Mouse (Mus musculus) left cerebral cortex, adult 11 months (tissue): ENCODE measurements around the gene Hdac9.

Experiments used
- DNase-seq: peaks from one replicate; pipeline ENCODE4 v3.0.0; 2022; ENCODE audit warnings: low spot score

Gene Hdac9

DNA sequence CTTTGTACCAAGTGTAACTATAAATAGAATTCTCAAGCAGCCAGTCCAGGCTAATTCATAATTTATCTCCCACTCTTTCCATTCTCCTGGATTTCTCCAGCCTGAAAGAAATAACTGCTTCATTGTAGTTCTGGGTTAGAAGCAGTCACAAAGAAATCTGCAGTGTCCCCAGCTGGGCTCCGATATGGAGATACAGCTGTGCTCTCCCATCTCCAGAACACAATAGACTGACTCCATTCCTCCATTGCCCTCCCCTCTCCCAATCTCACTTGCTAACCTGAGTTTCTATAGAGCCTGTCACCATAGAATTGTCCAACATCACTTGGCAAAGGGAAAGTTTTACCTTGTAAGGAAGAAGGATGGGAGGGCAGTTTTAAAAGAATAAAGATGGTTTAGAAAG, 218.9 kb downstream of the Hdac9 start:
- DNase-seq: no peak

DNA sequence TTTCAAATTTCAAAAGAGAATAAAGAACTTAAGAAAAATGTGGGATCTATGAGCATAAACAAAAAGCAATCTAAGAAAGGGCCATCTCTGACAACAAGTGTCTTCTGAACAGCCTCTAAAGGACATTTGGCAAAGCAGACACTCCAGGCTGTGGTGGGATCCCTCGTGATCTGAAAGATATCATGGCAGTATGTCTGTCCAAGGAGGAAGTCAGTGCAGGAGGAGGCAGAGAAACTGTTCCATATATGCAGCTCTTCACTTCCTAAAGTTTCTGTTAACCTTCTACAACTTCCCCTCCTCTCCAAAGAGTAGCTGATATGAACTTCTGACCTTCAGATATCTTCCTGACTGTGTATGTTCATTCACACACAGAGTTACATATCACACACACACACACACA, 220.2 kb downstream of the Hdac9 start:
- DNase-seq: no peak

DNA sequence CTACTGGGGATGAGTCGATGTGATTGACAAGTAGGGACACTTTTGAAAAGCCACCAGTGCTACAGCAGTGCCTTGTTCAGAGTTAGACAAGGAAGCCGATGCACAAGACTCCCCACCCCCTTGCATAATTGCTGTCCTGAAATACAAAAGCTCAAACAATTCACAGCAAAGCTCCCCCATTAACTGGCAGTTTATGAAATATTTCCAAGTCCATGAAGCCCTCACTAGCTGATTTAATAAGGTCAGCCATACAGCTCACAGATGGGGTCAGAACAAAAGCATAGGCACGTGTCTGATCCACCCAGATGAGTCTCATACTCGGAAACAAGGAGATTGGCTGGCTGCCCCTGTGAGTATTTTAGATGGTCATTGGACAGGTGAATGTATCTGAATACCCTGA, 228.0 kb downstream of the Hdac9 start:
- no peak for DNase-seq

DNA sequence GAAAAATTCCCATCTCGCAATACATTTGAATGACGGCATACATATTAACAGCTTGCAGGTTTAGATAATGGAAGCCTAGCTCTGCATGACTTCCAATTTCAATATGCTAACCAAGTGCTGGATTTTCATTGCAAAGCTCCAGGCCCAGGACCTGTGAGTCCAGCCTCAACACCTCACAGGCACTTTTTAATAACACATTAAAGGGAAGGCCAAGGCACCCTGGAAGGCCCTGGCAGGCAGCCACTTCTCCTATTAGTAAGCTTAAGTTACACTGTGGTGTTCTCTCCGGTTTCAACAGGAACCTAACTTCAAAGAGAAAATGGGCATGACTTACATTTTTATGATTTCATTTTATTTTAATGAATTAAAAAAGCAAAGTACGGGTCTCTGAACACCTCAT, 233.5 kb downstream of the Hdac9 start:
- DNase-seq: no peak

DNA sequence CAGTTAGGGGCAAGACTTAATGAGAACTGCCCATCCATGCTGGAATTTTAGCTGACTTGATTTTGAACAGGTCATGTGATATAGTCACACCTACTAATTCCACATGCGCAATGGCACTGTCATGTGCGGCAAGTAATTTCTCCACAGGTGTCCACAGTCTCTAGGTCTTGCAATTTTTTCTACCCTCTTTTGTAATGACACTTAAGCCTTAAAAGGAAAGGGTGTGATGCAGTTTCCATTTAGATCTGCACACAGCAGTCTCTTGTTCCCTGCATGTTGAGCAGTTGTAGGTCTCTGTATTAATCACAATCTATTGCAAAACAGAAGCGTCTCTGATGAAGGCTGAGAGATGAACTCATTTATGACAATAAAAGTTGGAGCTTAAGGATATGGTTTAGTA, 234.2 kb downstream of the Hdac9 start:
- no peak for DNase-seq

DNA sequence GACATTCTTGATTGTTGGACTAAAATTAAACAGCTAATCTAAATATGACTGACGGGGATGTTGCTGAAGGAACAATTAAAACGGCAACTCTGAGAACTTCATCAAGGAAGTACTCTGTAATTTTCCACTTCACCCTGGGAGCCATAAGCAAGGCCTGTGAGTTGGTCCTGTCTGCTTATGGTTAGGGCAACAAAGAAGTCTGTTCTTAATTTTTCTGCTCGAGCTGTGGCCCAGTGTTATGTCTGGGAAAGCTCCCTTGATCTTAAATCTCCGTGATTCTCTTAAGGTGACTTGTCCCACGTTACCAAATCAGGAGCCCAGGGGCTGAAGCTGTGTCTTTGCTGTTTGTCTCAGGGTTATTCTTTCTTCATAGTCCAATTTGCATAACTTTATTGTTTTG, 236.3 kb downstream of the Hdac9 start:
- no peak for DNase-seq

DNA sequence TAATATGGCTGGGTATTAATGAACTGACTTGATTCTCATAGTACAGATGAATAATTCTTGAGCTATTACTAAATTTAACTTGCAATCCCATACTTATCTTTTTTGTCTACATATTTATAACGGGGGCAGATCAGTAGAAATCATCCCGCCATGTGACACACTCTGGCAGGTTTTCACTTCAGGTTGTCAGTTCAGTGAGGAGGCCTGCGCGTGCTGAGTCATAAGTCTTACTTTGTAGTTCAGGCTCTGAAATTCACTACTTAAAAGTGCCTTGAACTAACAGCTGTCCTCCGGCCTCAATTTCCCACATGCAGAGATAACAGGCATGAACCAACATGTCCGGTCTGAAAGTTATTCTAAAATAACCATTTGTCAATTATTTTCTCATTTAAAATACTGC, 239.8 kb downstream of the Hdac9 start:
- no peak for DNase-seq

DNA sequence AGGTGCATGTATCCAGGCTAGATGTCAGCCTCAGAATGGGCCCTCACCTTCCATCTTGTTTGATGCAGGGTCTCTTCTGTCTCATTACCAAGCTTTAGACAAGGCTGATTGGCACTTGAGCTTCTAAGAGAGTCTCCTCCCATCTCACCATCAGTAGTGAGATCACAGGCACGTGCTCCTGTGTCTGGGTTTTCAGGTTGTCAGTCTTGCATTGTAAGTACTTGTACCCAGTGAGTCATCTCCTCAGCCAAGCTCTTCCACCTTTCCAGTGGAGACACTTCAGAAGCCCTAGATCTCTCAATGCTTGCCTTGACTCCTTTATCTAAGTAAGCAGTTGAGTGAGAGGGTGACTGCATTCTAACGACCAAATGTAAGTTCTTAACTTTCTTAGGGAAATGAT, 242.7 kb downstream of the Hdac9 start:
- no peak for DNase-seq

DNA sequence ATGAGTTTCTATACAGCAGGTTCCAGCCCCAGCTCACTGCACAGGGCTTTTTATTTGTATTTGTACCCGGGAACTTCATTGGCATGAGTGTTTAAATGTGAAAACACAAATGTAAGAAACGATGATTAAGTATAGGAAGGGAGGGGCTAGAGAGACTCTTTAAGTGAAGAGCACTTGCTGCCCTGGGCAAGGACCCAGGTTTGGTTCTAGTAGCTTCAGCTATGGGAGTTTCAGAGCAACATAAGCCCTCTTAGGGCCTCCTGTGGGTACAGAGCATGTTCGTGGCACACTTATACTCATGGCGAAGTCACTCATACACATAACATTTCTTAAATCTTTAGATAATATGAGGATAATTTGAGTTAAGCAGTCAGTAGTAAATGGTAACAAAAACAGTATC, 243.4 kb downstream of the Hdac9 start:
- no peak for DNase-seq

DNA sequence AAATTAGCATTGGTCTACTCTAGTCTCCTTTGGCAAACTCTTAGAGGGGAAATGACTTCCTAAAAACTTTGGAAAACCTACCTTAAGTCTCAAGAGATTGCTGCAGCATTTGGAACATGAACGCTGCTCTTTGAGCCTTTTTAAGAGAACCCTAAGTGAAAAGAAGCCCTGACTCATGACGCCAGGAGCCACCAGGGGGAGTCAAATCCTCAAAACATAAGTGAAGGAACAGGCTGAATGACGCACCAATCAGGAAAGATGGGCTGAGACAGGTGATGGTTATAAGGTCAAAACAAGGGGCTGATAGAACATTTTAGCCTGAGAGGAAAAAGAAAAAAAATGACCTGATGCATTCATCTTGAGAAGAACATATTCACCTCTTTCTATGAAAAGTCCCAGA, 252.1 kb downstream of the Hdac9 start:
- DNase-seq: peak; percentile 68

DNA sequence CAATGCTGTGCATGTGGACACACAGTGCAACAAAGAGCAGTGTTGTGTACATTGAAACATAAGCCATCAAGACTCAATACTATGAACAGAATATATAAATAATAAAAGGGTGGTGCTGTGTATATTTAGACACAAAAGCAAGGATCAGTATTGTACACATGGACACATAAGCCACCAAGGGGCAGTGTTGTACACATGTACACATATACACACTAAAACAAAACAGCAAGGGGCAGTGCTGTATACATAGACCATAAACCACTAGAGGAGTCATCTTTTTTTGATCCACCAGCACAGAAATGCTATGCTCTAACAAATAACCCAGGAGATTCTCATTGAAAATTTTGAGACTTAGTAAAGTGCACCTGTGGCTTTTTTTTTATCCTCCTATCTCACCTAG, 255.5 kb downstream of the Hdac9 start:
- DNase-seq: no peak

DNA sequence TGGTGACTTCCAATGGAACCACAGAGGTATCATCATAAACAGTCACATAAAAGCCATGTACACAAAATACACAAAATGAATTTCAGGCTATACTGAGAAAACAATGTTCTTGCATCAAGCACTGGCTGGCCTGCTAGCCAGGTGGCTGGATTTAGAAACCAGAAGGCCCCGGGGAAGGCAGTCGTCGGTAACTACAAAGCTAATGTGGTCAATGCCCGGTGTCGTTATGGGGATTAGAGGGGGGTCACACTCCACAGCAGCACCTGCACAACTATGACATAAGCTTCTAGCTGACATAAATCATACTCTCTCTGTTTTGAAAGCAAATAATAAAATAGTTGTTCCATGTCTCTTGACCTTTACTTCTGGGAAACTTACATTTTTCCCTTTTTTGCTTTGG, 256.9 kb downstream of the Hdac9 start:
- no peak for DNase-seq

DNA sequence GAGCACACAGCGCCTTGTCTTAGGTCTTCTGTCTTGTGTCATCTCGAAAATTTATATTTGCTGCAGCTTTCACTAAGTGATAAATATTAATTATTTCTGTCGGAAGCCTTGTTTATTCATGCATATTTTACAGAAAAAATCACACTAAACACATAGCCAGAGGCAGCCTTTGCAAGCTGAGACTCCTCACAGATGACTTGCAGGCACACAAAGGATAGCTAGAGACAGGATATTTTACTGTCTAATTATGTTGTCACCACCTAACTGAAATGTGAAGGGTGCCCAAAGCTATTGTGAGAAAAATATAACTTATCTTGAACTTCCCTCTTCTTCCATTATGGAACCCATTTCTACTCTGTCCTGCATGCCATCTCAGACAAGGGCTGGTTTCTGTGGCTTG, 258.3 kb downstream of the Hdac9 start:
- no peak for DNase-seq

DNA sequence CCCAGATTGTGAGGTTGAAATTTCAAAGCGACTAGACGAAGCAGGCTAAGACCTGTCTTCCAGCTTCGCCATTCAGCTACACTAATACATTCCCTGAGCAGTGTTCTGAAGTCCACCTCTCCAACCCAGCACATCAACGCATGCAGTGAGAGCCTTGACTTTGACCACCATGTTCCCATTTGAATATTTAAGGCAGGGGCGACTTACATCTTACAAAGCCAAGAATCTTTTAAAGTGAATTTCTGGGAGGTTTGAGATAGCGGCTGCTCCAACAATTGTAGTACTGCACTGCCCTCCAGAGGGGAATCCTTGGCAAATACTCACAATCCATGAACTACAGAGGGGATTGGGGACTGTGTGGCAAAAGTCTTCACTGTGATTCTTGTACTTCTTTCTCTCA, 258.8 kb downstream of the Hdac9 start:
- peak; percentile 31 for DNase-seq

DNA sequence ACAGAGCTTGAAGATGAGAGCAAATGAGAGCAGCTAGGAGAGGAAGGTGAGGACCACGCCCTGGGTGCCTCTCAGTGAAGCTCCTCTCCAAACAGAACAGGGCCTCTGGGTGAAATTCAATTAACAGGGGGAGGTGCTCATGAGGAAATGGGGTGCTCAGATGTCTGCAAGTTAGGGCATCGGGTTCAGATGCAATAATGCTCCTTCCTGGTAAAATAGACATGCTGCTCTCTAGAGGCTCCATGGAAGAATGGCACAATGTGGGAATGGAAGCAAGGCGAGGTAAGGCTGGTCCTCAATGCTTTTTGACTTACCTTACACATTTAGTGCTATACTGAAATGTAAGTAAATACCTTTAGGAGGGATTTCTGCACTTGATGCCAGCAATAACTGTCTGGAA, 263.3 kb downstream of the Hdac9 start:
- no peak for DNase-seq

DNA sequence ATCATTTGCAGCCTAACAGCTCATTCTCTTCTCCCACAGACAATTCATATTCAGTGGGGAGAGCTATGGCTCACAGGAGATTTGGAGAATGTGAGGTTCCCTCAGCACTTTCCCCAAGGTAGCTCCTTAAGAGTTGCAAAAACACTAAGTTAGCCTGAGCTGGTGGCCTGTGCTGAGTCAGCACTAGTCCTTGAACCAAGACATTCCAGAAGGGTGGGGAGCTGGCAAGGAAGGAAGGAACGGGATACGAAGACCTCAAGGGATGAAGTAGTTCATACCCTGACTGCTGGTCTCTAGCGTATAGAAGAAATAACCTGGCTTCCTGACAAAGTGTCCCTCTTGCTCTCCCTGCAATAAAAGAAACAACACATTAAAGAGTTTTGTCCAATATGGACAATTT, 268.1 kb downstream of the Hdac9 start:
- no peak for DNase-seq

DNA sequence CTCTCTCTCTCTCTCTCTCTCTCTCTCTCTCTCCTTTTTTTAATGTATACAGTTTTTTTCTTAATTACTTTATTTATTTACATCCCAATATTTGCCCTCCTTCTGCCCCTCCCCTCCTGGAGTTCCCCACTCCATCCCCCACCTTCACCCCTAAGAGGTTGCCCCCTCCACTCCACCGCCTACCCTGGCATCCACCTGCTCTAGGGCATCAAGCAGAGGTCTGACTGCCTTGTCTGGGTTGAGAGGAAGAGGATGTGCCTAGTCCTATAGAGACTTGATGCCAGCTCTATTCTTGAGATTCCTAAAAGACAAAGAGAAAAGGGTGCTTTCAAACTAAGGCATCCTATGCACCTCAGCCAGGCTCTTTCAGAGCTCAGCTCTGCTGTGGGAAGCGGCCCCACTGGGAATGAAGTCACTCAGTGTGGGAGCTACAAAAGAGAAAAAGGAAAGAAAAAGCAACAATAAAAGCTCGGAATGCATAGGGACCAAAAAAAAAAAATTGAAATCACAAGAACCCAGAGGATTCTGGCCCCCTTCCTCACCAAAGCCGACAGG, 275.1 kb downstream of the Hdac9 start:
- no peak for DNase-seq

DNA sequence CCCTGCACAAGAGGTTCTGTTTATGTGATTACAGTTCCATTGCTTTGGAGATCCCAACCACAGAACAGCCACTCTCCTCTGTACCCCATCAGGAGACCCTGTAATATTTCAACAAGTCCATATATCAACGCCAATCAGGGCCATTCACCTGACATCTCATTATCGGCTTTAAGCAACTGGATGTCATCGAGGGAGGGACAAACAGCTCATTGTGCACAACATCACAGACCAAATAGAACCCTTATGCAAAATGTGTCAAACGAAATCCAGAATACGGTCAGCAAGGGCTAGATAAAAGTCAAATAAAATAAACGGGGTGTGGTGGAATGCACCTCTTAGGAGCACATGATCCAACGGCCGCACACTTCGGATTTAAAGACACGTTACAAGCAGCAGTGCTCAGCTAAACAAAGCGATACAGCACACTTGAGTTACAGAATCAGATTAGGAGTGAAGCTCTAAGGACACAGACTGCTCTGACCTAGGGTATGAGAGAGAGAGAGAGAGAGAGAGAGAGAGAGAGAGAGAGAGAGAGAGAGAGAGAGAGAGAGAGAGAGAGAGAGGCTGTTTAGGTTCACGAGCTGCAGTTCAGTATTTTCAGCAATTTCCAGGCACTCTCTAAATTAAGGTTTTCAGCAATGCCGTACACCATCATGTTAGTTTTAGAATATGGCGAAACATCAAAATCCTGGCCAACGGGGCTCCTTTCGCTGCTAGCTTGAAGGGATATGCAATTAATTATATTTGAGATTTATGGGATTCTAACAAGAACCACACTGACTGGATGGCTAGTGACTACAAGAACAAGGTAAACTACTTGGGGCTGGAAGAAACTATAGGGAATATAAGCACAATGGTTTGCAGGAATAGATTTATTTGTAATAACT, 279.4 kb downstream of the Hdac9 start:
- DNase-seq: no peak

DNA sequence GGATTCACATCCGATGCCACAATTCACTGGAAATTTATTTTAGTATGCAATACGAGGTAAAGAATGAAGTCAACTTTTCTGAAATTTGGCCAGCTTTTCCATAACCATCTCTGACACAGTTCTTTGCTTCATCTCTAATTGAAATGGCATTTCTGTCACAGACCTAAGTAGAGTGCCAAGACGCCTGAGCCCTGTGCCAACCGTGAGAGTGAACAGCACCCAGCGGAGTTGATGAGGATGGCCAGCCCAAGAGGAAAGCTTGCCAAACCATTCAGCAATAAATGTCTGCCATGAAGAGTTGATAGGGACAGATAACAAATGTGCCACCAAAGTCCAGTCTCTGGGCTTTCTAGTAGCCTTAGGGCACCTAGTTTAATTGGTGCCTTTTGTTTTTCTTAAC, 297.8 kb downstream of the Hdac9 start:
- DNase-seq: no peak

DNA sequence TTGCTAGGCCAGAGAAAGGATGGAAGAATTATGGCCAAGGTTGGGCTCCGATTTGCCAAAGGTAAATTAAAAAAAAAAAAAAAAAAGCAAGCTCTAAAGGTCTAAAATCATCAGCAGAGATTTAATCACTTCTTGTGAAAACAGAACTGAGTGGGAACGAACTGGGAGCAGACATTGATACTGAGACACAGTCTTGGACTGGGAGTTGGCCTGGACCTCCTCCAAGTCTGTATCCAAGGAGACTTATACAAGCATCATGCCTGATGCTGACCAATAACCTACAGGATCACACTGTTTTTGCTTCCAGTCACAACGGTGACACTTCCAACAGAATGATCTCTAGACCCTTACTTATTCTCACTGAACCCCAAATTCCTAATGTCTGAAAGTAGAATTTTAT, 298.6 kb downstream of the Hdac9 start:
- no peak for DNase-seq

DNA sequence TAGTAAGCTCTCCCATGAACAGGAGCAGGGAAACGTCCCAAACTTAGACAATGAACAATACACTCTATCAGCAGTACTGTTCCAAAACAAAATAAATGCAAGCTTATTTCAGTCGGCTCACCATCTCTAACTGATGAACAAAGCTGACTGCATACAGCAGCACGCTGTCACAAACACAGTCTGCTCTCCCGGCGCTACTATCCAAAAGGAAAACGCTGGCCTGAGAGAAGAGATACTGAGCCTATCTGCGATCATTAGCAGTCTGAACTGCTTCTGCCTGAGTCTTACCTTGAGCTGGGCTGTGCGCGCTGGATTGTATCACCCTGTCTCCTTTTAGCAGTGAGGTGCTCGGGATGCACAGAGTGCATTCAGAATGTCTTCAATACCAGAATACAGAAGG, 299.1 kb downstream of the Hdac9 start:
- no peak for DNase-seq

DNA sequence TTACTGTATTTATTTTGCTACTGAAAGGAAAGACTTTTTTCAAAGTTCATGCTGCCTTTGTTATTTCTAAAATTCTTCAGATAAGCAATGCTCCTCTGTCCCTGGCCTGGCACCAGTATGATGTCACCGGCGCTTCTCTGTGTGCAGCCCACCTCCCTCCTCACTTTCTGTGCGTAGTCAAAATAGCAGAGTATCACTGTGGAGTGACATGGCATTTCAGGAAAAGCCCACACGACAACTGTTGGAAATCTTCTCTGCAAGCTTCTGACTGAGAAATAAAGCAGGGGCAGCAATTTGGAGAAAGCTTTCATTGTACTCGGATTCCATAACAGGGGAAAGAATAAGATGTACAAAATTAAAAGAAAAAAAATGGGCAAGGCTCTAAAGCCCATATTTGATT, 302.1 kb downstream of the Hdac9 start:
- DNase-seq: no peak

DNA sequence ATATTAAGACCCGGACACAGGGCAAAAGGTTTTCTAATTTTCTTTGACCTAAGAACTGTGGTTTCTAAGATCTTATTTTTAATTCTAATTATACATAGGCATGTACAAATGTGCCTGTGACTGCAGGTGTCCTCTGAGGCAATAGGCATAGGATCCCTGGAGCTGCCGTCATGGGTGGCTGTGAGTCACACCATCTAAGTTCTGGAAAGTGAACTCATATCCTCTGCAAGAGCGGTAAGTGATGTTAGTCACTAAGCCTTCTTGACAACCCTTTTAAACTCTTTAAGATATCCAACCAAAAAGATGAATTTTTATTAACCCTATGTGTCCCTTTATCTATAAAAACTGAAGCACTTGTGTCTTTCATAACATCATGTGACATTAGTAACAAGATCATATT, 304.4 kb downstream of the Hdac9 start:
- no peak for DNase-seq

DNA sequence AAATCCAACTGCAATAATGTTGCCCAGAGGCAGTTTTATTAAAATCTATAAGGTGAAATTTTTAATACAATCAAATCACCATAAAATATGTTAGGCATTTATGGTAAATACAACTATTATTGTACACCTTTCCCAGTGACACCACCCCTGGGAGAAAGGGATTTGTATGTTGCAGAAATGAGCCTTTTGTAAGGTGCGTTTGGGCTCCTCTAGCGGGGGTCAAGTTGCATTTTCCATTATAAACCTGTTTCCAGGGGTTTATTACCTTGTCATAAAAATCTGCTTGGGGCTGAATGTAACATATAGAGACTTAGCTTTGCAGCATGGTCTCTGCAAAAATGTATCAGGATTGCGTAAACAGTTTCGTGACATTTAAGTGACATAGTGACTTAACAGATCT, 312.4 kb downstream of the Hdac9 start:
- no peak for DNase-seq
